Mouse (Mus musculus) fat pad, adult 2 months (tissue): ENCODE data around the gene Adh5.
"Not testable (repeated sequence)": the region's sequence is repeated elsewhere in the genome, so short reads cannot be mapped to it uniquely, and the experiment has no call there.

Source experiments
- DNase-seq: peaks from one replicate; pipeline ENCODE4 v3.0.0-alpha.2; 2011; ENCODE audit warnings: low read depth, low spot score; ENCODE audit errors: extremely low read depth

Gene Adh5

DNA sequence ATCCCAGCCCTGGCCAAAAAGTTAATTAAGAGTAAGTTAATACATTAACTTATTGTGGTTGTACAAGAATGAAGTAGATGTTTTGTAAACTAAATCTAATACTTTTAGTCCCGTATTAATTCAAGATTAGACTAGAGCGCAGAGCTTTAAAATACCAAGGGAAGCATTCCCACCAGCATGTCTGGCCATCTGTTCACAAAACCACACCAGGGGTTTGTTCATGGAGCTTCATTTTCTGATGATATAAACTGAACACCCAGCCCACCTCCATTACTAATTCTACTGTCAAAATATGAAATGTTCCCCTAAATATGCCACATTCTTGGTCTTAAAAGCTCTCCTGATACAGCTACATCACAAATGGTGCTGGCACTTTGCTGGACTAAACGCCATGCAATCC lies 15.5 kb downstream of the Adh5 start:
- DNase-seq = no peak

DNA sequence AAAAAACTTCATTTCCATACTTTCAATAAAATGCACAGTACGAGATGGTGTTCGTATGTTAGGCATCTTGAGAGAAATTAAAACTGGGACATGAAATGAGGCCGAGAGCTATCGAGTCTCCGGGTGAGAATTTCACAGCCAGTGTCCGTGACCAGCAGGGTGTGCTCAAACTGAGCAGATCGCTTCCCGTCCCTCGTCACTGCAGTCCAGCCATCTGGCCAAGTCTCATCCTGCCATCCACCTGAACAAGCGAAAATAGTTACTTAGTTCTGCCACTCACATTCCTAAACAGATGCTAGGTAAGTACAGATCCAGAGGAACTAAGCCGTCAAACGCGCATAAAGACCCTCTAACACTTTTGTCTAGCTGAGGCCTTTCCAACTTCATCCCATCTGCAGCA lies 17.4 kb downstream of the Adh5 start:
- DNase-seq = no peak

DNA sequence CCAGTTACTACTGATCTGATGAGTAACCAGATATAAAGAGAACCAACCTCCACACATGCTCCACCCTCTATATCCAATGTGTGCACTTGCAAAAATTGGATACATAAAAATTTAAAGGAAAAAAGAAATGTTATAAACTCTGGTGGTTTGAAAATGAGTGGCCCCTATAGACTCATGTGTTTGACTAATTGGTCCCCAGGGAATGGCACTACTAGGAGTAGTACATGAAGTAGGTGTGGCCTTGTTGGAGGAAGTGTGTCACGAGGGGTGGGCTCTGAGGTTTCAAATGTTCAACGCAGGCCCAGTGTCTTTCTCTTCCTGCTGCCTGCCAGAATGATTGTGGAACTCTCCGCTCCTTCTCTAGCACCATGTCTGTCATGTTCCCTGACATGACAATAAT lies 18.9 kb downstream of the Adh5 start:
- no peak for DNase-seq

DNA sequence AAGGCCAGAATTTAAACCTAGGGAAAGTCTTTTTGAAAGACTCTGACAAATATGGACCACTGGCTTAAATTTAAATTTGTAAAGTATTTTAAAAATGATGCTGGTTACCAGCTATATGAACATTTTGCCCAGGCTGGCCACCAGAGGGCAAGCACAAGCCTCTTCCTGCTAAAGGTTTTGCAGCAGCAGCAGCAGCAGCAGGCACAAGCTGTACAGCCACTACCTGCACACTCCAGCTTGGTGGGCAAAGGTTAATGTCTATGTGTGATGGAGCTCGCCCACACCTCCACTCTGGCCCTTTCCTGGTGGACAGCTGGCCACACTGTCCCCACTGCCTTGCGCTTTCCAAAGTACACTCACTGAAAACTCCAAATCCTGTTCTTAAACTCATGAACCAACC lies 20.2 kb downstream of the Adh5 start:
- no peak for DNase-seq

DNA sequence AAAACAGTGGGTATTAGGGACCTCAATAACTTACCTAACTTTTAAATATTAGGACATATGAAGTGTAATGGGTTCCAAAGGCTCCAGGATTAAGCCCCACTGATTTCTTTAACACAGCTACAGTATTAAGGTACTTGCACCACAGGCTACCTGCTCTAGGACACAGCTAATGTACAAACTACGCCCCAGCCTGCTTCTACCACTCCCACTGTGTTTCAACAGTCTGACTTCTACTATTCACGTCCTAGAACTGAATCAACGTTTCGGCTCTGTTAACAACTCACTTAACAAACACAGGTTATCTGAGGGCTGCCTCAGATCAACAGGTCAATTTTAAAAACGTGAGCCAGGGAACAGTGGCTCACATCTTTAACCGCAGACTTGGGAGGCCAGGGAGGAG lies 20.9 kb downstream of the Adh5 start:
- DNase-seq = no peak

DNA sequence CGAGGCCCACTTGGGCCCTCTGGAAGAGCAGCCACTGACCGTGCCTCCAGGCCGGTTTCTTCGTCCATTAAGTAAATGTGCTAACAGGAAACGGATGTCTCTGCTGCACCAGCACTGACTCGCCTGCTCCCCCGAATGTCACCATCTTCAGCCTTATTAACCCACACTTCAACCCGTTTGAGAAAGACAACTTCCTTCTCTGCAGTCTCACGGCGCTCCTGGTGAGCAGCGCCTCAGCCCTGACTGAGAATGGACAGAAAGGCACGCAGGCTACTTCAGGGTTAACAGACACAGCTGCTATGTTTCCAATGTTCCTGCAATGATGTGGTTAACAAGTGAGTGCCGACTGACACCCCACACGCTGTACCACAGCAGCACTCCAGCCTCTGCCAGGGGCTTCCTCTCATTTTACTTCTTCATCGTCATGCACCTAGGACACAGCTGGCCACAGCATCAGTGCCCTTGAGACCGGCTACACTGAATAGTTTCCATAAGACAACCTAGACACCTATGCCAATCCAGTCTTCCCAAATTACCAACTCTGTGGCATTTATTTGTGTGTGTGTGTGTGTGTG lies 21.8 kb downstream of the Adh5 start:
- DNase-seq = no peak

DNA sequence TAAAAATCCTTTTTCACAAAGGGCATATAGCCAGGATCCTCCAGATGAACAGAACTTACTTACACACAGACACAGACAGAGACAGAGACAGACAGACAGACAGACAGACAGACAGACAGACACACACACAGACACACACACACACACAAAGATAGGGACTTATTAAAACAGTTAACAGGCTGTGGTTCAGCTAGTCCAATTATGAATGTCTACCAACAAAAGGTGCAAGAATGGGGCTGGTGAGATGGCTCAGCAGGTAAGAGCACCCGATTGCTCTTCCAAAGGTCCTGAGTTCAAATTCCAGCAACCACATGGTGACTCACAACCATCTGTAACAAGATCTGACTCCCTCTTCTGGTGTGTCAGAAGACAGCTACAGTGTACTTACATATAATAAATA lies 23.8 kb downstream of the Adh5 start:
- not testable (repeated sequence) for DNase-seq

DNA sequence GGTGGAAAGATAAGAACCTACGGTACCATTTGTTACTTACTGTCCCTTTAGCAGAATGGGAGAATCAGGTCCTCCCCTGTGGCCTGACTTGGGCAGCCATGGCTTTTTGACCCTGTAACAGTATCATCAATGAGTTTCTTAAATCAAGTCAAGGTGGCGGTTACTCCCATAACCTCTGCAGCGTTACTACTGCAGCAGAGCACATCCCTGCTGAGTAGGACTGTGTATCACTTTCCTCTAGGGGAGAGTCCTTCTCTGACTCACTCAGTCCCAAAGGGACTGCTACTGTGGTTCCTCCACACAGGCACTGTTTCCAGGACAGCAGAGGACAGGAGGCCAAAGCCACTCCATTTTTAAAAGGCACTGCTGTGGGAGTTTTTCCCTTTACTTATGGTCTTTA lies 28.2 kb downstream of the Adh5 start:
- DNase-seq = no peak

DNA sequence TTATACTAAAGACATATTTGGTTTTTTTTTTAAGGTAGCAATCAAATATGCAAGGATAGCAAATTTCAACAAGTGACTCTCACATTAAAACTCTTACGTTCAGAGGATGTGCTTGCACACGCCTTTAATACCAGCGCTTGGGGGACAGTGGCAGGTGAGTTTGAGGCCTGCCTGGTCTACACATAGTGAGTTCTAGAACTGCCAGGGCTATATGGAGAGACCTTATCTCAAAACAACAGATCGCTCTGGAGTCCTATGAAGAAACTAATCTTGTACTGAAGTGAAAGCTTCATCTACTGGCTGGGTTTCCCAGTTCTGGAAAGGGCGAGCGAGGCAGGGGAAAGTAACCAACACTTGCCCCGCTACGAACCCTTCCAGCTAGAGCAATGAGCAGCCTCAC lies 36.6 kb downstream of the Adh5 start:
- DNase-seq = no peak

DNA sequence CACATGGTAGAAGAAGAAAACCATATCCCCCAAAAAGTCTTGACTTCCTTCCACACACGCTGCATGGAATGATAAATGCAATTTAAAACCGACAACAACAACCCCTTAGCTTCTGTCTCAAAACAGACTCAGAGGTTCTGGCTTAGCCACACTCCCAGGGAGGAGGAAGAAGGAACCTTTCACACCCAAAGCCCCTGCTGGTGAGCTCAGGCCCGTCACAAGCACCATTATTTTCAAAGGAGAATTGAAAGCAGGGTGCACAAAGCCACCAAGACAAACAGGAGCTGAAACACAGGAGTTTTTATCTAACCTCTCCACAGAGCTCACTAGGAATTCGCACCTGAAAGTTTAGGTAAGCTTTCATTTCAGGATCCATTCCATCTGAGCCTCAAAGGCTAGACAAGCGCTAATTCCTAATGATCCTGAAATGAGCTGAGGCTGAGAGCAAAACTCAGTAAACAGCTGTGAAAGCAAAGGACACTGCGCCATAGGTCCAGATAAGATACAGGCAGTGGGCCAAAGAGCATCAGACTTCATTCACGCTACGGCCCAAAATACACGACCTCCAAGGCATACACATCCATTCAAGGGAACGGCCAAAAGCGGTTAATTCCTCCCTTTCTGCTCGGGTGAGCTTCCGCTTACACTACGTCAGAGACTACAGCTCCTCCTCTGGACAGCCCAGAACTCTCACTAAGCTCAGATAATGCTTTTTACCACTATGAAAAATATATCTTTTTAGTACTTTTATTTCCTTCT lies 38.8 kb downstream of the Adh5 start:
- no peak for DNase-seq

DNA sequence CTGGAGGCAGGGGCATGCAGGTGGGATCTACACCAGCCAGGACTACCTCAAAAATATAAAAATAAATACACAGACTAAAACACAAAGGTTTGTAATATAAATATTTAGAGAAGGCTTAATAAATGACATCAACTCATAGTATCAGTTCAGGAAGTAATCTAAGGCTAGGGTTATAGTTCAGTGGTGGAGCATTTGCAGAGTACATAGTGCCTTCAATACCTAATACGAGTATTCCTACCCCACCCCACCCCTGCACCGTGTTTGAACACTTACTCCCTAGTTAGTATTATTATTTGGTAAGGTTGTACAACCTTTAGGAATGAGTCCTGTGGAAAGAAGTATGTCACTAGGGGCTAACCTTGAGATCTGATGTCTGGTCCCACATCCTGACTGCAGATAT lies 40.3 kb downstream of the Adh5 start:
- no peak for DNase-seq

DNA sequence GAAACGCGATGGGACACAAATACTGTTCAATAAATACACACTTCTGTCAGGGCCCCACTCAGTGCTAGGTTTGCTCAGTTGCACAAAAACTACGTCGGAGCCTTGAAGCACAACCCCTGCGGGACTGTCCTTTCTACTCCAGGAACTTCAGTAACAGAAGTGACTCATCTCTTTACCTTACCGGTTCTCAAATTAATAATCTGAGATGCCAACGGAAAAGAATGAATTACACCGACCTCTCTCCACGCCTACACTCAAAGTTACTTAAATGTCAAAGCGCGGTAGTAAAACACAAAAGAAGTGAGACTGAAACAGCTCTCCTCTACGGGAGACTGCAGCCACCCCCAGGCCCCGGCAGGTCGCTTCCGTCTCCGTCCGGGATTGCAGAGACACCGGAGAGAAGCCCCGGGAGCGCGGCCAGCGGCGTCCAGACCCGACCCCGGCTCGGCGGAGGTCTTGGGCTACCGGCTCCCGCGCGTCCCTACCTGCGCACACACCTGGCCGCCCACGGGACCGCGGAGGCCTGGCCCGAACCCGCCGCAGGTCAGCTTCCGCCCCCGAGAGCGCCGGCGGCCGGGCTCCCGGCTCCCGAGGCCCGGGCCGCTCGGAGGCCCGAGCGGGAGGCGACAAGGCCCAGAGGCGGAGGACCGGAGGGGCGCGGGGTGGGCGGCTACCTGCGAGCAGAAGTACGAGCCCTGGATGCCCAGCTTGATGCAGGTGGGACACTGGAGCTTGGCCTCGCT lies 45.9 kb downstream of the Adh5 start:
- DNase-seq = no peak

DNA sequence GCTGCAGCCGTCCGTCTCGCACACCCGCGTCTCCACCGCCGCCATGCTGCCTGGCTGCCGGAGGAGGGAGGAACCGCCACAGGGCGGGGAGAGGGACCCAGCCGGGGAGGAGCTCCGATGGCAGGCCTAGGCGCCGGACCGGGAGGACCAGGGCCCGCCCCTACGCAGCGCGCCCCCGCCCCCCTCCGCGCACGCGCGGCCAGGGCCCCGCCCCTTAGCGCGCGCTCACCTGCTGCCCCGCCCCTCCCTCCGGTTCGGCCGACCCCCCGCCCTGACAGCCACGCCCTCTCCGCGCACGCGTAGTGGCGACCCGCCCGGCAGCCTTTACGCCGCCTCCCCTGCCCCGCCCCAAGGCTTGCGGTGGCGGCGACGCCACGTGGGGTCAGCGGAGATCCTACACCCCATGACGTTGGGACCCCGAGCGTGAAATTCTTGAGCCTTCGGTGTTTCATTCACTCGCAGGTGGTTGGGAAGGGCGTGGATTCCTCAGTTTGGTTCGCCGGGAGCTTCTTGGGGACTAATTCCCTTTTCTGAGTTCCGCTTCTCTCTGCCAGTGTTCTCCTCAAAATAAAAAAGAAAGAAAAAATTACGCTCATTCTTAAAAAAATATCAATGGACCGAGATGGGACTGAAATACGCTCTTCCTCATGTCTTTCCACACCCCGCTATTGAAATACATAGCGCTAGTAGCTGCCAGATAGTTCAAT lies 46.6 kb downstream of the Adh5 start, which contains the start of gene Metap1:
Metap1 (minus strand) TSS at position 189 of the 707 bp plus-strand sequence.
- DNase-seq = no peak

DNA sequence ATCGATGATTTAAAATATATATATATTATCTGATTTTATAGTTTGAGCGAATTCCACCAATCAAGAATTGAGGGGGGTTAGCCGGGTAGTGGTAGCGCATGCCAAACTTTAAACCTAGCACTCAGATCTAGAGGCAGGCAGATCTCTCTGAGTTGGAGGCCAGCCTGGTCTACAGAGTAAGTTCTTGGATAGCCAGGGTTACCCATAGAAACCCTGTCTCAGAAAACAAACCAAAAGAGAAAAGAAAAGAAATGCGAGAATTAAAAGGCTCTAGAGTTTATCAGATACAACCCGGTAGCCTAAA lies 47.1 kb downstream of the Adh5 start:
- DNase-seq = no peak

DNA sequence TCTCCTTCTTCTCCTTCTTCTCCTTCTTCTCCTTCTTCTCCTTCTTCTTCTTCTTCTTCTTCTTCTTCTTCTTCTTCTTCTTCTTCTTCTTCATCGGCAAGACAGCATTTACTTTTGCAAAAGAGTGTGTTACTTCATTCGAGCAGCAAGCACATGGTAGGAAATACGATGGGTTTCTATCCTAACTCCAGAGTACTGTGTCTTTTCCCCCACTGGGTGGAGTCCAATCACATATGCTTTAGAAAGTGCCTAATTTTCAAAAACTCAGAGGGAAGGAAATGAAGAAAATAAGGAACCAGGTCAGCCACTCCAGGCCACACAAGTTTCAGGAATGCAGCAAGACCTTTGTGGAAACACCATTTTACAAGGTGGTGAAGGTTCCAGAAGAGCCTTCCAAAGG lies 50.8 kb downstream of the Adh5 start:
- no peak for DNase-seq

DNA sequence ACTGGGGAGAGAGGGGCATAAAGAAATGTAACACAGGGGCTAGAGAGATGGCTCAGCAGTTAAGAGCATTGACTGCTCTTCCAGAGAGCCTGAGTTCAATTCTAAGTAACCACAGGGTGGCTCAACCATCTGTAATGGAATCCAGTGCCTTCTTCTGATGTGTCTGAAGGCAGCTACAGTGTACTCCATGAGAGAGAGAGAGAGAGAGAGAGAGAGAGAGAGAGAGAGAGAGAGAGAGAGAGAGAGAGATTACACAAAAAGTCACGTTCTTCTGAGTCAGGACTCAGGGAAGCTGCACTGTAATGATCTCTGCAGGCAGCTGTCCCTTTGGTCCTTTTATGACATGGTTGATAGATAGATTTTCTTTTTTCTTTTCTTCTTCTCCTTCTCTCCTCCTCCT lies 51.7 kb downstream of the Adh5 start:
- DNase-seq = no peak

DNA sequence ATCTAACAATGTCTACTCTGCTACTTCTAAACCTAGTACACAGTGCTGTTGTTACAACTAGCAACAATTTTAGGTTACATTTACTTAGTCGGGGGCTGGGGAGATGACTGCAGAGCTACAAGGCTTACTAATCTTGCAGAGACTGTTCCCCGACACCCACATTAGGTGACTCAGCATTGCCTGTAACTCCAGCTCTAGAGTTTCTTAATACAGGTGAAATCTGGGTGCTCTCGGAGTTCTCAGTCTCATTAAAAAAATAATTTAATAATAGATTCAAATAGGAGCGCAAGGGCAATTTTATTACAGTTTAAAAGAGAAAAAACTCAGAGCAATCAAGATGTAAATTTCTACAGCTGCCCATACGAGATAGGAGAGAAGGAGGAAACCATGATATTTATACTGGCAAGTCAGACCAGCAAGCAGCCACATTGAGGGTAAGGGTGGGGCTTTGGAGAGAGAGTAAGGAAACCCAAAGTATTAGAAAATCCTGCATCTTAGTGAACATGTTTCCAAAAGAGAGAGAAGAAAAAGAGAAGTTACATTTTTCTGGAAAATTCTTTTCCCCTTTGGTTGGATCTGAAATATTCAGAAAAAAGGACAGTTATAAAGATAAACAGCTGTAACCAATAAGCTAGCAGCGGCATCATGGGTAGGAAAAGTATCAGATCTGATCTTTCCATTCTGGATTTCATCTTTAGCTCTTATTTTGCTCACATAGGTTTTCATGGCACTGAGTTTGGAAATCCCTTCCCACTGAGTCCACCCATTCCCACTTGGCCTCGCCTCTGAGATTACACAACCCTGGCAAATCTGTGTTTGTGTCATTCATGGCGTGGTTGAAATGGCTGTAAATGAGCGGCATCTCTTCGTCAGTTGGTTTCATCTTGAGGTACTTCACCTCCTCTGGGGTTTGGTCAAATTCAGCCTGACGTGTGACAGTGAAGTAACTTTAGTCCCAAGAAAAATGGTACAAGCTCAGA lies 52.6 kb downstream of the Adh5 start:
- DNase-seq = no peak

DNA sequence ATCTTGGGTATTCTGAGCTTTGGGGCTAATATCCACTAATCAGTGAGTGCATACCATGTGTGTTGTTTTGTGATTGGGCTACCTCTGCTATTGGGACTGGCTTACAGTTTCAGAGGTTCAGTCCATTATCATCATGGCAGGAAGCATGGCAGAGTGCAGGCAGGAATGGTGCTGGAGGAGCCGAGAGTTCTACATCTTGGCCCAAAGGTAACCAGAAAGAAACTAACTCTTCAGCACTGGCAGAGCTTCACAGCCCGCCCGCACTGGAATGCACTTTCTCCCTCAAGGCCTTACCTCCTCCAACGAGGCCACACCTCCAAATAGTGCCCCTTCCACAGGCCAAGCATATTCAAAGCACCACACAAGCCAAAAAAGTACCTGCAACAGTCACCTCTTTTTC lies 55.8 kb downstream of the Adh5 start:
- no peak for DNase-seq

DNA sequence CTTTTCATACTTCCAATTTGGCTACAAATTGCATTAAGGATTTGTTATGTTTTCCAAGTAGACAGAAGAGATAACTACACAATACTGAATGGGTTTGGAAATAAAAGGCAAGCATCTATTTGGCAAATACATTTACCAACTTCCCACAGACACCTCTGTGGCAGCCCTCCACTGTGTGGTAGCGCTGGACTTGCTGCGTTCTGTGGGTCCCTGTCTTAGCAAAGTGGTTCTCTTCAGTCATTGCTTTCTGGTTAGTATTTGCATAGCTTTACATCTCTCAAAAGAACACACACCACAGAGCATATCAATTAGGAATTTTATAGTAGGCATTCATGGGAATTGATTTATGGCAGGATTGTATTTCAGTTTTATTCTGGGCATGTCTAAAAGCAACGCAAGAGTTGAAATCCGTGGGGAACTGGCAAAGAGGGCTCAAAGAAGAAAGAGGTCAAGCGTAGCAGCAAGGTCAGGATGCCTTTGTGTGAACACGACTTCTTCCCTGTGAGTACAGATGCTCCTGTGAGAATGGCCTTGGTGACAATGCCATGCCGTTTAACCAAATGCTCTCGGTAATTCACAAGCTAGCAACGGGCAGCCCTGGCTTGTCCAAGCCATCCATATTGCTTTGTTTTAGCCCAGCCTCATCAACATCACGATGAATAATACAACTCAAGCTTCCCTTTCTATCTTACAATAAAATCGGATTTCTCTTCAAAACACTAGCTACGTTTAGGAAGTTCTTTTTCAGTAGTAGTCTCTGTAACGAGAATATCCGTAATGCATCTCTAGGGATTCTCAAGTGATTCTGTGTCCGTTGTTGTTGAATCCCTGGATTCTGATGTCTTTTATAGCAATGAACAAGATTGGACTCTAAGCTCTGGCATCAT lies 57.2 kb downstream of the Adh5 start:
- DNase-seq = no peak

DNA sequence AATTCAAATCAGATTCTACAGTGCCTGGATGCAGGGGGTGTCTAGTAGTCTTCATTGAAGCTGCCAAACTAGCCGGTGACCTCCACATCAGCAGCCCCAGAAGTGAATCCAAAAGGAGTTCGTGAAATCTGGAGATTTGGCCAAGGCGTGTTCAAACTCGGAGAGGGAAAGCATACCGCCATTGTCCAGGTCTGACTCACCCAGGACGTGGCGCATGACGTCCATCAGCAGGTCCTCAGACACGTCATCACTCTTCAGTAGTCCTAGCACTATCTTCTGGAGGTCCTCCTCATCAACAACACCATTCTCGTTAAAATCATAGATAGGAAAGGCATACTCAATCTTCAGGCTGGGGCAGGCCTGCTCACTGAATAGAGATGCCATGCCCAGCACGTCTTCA lies 60.9 kb downstream of the Adh5 start:
- DNase-seq = no peak
